Mouse (Mus musculus) embryo, embryonic 11 days (tissue): ENCODE measurements around the gene Med25.

Experiments used
- DNase-seq: peaks from one replicate; pipeline ENCODE4 v3.0.0-alpha.2; 2015

Med25 gene

DNA sequence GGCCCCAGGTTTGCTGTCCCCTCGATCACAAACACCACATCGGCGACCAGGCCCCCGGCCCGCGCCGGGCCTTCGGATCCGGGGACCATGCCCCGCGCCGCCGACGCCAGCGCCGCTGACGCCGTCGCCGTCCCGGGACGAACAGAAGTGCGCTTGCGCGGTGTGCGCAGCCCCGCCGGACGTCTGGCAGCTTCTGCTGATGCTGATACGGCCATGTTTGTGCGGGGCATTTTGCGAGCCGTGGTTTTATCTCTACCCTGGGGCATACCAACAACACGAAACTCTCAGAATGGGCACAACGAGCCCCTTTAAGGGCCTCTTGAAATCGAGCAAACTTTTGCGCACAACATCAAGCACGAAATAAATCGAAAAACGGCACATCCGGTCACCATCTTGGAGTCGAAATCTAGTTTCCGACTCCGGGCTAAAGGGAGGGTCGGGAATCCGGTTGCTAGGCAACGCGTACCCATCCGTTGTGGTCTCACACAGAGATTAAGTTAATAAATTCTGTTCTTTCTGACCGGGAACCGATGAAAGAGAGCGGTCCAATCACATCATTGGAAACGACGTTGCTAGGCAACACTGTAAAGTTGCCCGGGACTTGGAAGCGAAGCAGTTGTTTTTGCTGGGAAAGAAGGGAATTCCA is at the start of gene Med25:
Gene Med25 (minus strand): TSS at position 437 of the 646 bp plus-strand sequence.
- peak; percentile 97 for DNase-seq

DNA sequence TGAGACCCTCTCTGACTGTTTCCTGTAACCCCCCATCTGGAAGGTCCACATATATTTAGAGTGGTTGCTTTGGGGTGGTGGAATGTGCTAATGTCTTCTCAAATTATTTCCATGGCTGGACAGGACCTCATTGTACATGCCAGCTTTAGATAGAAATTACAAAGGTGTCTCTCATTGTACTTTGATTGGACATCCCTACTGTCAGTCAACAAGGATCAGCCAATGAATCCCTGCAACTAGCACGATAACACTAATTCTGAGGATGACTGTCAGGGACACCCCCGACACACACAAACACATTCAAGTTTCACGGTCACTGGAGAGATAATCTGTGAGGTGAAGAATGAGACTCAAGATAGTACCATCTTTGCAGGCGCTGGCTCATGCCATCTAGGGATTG is 46.2 kb upstream of the Med25 start:
- no peak for DNase-seq

DNA sequence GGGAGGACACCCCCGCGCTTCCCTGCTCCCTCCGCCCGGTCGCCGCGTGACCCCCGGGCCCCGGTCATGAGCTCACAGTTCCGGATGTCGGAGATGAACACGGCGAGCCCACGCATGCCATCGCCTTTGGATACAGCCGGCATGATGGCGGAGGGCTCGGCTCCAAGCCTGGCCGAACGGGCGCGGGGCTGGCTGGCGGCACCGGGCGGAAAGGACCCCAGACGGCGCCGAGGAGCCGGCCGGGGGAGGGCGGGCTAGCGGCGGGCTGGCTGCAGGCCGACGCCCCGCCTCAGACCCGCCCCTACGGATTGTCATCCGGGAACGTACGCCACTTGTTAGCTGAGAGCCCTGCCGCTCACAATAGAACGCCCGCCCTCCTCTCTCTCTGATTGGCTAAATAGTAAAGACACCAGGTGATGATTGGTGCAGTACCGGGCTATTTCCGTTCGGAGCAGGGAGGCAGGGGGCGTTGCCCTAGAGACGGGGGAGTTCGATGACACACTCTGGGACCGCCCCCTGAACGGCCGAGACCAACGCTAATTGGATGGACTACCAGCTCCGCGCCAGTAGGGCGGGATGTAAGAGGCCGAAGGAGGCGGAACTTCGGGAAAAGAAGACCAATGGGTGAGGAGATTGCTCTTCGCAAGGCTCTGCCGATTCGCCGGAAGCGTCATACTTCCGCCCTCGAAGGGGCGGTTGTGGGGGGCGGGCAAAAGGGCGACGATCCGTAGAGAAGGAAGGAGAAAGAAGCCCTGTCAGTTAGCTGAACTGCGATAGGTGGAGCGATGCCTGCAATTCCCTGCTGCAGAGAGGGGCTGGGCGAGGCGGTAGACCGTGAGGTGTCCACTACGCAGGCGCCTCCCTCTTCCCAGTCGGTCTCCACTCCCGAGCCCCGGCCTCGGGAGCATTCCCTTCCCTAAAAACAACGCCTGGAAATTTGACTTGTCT is 37.0 kb upstream of the Med25 start, which contains the start of gene Ap2a1:
Gene Ap2a1 (minus strand): TSS at position 293 of the 948 bp plus-strand sequence.
- DNase-seq: peak; percentile 100

DNA sequence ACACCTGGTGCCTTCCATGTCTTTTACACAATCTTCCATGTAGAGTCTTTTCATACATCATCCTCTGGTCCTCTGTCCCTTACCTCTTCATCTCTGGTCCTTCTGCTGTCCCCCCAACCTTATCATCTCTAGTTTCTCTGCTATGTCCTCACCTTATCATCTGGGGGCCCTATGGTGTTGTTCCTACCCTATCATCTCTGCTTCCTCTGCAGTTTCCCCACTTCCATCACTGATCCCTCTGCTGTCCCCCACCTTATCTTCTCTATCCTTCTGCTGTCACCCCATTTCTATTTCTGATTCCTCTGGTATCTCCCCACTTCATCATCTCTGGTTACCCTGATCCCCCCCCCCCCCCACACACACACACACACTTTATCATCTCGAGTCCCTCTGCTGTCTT is 36.1 kb upstream of the Med25 start:
- no peak for DNase-seq

DNA sequence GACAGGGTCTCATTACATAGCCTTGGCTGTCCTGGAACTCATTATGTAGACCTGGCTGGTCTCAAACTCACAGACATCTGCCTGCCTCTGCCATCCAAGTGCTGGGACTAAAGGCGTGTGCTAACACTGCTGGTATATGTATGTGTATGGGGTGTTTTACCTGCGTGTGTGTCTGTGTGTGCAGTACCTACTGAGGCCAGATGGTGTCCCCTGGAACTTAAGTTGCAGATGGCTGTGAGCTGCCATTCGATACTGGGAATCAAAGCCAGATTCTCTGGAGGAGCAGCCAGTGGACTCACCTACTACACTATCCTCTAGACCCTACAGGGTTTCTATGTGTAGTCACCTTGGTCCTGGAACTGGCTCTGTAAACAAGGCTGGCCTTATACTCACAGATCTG is 33.0 kb upstream of the Med25 start:
- peak; percentile 59 for DNase-seq

DNA sequence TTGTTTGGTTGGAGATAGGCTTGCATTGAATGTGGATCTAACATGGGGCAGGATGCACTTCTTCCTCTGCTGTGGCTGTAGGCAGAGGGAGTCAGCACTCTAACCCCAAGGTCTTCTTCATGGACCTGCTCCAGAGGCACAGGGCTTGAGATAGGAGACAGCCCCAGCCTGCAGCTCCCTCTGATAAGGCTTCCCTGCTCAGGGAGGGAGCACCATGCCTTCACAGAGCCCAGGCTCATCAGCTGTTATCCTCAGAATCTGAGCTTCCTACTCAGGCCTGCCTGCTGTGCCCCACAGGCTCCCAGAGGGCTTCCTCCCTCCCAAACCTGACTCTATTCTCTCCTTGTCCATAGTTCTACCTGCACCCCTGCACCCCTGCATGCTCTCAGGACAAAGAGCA is 30.0 kb upstream of the Med25 start:
- no peak for DNase-seq

DNA sequence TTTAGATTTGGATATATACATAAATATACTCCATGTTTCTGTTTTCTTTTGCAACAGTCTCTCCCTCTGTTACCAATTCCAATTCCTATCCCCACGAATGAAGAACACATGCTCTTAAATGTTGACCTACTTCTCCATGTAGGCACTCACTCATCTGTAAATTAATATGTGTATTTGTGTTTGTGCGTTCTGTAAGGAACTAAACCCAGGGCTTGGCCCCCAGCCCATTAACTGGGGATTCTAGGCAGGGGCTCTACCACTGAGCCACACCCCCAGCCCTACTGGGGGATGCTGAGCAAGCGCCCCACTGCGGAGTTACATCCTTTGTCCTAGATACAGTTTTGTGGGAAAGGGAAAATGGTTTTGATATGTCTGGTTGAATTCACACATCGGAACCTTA is 26.6 kb upstream of the Med25 start:
- DNase-seq: no peak

DNA sequence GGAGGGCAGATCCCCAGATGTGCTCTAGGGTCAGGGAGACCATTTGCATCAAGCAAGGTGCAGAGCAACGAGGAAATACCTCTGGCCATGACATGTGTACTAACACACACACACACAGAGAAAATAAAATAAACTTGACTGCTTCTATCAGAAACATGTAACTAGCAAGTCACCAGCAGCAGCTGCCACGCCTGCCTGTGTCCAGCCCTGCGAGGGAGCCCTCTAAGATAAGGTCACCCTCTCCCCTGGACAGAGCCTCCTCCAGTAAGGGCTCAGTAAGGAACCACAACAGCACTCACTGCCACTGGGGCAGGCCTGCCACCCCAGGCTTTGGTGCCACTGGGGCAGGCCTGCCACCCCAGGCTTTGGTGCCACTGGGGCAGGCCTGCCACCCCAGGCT is 25.7 kb upstream of the Med25 start:
- DNase-seq: no peak

DNA sequence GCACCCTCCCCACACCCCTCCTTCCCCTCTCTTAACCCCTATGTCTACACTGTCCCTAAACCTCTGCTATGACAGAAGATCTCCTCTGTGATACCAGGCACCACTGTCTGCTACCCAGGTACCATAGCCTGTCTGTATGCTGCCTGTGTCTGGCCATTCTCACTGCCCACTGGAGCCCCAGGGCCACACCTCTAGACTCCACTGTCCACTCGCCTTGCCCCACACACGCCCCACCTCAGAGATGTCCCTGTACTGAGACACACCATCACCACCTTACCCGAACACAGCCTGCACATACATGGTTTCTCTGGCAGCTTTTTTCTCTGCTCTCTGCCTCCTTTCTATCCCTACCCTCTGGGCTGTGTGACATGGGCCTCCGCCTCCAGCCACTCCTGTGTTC is 24.4 kb upstream of the Med25 start:
- no peak for DNase-seq

DNA sequence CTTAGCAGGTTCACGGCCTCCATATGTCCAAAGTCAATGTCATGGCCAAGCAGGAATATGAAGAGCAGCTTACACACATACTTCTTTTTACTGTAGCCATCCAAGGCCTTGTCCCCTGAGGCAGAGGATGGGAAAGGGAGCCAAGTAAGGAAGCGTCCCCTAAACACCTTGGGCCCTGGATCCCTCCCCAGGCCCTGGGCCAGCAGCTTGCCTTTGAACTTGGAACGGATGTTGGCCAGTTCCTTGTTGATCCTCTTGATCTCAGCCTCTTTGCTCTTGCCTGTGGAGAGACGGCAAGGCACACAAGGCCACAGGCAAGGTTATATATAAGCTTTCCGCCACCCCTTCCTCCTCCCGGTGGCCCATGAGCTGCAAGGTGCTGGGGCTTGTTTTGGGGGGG is 23.7 kb upstream of the Med25 start:
- DNase-seq: no peak

DNA sequence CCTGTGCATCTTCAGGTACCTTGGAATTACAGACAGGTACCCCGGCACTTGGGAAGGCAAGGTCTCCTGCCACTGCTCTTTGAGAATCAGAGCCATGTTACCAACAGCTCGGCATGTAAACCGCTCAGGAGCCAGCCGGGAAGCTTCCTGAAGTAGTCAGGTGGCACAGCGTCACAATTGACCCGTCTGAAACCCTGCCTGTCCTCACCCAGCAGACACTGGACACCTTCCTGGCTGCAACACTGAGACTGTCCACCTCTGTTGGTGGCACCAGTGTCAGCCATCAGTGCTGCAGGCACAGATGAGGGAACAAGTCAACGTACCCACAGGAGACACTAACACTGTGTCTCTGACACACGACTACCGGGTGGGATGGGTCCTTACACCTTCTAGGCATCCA is 22.8 kb upstream of the Med25 start:
- no peak for DNase-seq

DNA sequence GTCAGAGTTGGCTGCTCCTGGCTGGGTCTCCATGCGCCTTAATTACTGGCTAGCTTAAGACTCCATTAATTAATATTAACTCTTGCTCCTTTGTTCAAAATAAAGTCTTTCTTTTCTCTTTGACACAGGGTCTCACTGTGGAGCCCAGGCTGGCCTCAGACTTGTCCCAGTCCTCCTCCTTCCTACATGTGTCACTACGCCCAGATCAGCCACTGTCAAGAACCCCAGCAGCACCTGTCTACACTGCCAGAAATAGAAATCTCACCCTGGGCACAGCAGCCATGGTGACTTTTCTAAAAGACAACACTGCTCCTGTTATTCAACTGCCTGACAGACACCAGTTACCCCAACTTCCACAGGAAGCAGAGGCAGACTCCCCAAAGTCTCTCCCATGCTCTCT is 21.9 kb upstream of the Med25 start:
- DNase-seq: no peak

DNA sequence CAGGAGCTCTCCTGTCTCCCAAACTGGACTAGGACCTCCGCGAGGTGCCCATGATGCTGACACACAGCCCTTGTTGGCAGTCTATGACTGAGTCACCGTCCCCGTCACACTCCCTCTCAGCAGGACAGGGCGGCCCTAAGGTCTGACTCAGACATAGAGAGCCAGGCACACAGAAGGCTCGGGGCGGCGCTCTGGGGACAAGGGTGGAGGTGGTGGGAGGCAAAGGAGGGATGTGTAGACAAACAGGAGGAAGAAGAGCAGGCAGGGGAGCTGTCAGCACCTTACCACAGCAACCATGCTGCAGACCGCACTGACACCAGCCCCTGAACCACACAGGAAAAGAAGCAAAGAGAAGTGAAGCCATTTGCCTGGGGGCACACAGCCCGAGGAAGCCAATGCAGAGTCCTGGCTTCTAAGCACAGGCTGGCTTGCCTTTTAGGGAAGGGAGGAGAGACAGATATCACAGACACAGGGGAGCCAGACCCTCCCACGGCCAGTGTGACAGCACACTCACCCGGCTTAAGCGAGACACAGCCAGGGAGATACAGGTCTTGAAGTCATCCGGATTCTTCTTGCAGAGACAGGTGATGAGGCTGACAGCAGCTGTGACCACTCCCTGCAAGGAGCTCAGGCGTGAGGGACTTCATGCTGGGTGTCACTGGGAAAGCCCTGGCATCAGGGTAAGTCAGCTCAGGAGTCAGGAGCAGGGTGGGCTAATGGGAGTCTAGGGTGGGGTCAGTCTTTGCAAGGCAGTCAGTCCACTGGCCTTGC is 16.4 kb upstream of the Med25 start:
- no peak for DNase-seq

DNA sequence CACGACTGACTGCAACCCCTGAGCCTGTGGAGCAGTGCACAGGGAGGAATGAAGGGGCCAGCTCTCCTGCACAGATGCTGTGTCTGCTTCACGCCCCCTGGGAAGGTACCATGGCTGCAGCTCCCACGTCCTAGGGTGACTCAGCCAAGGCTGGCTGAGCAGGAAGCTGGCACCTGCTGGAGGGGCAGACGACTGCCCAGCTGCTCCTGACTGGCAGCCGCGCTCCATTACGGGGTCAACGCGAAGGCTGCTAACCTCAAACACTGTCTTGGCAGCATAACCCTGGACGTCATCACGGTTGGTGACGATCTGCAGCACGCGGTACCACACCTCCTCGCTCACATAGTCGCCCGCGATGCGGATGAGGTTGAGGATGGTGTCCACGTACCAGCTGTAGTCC is 12.9 kb upstream of the Med25 start:
- DNase-seq: no peak

DNA sequence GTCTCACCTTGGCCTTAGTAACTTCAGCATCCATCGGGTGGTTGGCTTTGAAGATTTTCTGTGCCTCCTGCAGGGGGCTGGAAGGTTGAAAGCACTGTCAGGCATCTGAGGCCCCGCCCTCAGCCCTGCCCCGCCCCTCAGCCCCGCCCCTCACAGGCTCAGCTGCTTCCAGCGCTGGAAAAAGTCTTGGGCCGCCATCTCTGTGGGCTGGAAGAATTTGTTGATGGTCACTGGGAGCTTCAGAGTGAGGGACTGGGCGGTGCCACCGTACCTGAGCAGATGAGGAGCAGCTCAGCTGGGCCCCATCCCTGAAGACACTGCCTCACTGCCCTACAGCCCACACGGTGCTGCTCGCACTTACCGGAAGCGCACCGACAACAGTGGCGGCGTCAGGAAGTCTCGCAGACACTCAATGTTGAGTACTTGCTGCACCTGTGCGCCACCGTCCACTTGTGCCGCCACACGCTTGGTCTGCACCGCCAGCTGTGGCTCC is 8.8 kb upstream of the Med25 start:
- peak; percentile 77 for DNase-seq

DNA sequence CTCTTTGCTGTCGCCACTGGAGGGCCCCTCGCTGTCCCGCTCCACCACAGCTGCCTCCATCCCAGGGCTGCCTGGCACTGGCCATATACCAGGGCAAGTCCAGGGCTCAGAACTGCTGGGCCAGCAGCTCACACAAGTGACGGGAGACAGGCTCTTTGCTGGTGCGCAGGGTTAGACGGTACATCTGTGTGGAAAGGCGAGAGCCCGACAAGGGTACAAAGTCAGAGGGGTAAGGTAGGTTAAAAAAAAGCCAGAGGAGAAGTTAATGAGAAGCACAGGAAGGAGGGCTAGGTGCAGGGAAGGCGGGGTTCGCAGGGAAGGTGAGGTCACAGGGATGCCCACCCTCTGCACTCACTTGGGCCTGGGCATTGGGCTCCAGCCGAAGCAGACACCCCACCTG is 8.1 kb upstream of the Med25 start:
- no peak for DNase-seq

DNA sequence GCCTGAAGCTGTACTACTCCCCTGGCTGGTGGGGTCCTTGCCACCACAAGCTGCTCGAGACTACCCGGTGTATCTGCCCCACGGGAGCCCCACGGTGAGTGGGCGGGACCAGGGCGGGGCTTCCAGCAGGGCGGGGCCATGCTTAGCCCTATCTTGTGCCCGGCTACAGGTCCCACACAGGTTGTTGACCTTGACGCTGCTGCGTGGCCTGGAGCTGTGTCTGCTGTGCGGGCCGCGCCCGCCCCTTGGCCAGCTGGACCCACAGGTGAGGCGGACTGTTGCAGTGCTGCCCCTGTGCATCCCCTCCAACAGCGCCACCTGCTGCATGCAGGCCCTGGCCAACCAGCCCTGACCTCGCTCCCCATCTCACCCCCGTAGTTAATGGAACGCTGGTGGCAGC is 6.1 kb upstream of the Med25 start:
- peak; percentile 17 for DNase-seq

DNA sequence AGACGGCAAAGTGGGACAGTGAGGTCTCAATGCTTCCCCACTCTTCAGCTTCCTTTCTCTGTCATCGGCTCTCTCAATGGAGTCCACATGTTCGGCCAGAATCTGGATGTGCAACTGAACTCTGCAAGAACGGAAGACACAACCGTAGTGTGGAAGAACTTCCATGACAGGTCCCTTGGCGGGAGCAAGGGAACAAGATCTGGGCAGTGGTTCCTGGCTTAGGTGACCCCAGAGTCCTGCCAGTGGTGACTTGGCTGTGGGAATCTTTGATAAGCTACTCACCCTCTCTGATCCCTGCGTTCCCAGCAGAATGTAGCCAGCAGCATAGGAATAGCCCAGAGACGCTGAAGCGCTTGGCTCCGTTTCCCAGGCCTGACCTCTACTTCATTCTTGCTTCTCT is 4.0 kb upstream of the Med25 start:
- no peak for DNase-seq

DNA sequence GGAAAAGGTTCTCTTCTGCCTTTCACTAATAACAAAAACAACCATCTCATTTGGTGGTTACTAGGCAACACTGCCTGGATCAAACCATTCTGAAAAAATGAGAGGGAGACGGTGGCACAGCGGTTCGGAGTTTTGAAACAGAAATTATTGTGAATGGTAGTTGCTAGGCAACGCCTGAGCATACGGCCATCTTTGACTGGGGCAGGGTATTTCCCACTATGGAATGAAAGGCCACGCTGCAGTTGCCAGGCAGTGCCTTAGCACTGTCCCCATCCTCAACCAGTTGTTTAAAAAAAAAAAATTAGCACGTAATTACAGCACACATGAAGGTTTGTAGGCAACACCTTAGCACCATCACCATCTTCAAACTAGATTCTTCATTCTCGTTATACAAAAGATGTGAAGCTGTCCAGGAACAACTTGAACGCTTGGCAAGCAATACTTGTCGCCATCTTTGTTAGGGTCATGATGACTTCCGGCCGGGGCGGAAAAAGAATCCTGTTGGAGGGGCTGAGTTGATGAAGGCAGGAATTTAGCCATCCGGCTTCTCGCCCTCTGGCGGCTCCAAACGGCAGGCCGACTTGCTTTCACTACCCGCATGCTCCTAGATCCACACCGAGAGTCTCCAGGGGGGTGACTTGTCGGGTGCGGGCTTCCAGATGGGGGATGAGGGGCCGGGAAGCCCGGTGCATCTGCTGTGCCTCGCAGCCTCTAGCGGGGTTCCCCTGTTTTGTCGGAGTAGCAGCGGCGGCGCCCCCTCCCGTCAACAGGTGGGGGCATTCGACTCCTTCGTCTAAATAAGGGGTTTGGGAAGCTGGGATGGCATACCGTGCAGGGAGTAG is 3.3 kb upstream of the Med25 start, which contains the start of gene Fuz:
Gene Fuz (plus strand): TSS at position 487 of the 842 bp plus-strand sequence.
- peak; percentile 95 for DNase-seq

DNA sequence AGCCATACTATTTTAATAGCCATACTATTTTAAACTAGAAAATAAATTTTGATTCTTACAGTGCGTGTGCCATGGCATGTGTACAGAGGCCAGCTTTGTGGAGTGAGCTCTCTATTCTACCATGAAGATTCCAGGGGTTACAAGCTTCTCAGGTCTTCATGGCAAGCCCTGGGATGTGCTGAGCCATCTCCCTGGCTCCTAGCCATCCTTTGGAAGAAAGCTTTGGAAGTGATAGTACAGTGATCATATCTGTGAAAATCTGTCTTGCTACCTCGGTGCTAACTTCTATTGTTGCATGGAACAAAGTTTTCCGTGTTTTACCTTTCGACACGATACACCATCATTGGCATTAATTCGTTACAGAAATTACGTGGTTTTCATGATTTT is 2.7 kb upstream of the Med25 start:
- no peak for DNase-seq

DNA sequence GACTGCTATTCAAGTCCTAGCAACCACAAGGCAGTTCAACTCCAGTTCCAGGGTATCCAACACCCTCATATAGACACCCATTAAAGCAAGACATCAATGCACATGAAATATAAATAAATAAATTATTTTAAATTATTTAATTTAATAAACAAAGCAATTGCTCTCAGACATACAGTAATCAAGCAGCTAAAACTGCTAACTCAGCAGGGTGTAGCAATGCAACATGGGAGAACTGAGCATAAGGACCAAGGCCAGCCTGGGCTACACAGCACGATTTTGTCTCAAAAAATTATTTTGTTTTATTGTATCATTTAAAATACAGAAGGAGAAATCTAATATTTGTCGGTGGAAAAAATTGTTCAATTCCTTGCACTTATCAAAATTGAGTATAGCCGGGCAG is 1.7 kb upstream of the Med25 start:
- DNase-seq: no peak

DNA sequence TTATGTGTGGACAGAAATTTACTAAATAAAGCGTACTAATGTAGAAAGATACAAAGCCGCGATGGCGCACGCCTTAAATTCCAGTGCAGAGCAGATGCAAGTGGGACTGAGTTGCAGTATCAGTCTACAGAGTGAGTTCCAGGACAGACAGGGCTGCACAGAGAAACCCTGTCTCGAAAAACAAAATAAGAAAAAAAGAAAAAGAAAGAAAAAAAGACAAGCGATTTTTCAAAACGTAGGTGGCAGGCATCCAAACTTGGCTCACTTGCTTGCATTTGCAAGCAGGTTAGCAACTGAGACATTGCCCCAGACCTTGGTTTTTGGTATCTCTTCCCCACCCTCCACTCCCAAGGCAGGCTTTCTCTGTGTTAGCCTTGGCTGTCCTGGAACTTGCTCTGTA is 685 bp upstream of the Med25 start:
- DNase-seq: peak; percentile 35
